Mouse (Mus musculus) C2C12 (cell line): ENCODE data around the gene Icmt. TPM values are rescaled to one million over a fixed set of nuclear protein-coding genes. Genes with fewer than 3 reads are reported as not detected.

Source experiments
- H3K27me3 ChIP-seq: one replicate; pipeline ENCODE4 v1.6.1; 2011; ENCODE audit not compliant: control insufficient read depth, insufficient read depth, insufficient read length
- H3K36me3 ChIP-seq: one replicate; pipeline ENCODE4 v1.6.1; 2011; ENCODE audit not compliant: control insufficient read depth, insufficient read depth
- H3K4me3 ChIP-seq: one replicate; pipeline ENCODE4 v1.5.1; 2011; ENCODE audit warnings: mild to moderate bottlenecking, control low read depth; ENCODE audit not compliant: poor library complexity, insufficient read depth, severe bottlenecking
- H3K79me2 ChIP-seq: one replicate; pipeline ENCODE4 v1.6.1; 2011; ENCODE audit not compliant: control insufficient read depth, insufficient read depth
- H3K79me3 ChIP-seq: one replicate; pipeline ENCODE4 v1.6.1; 2011; ENCODE audit warnings: low read depth, control low read depth
- H3ac ChIP-seq: one replicate; pipeline ENCODE3; 2011; ENCODE audit warnings: low read depth; ENCODE audit not compliant: control insufficient read depth, insufficient read length
- CEBPB ChIP-seq: IDR thresholded peaks from one replicate; pipeline ENCODE4 v1.6.1; 2011; ENCODE audit warnings: low read depth, mild to moderate bottlenecking, control low read depth, moderate library complexity
- CTCF ChIP-seq: IDR thresholded peaks from one replicate; pipeline ENCODE4 v1.5.1; 2011; ENCODE audit not compliant: control insufficient read depth, insufficient read depth, insufficient read length
- FOSL1 ChIP-seq: IDR thresholded peaks from one replicate; pipeline ENCODE4 v1.8.0; 2011; ENCODE audit warnings: mild to moderate bottlenecking, low read length; ENCODE audit not compliant: poor library complexity, insufficient read depth, severe bottlenecking
- MAX ChIP-seq: IDR thresholded peaks from one replicate; pipeline ENCODE4 v1.6.1; 2011; ENCODE audit warnings: mild to moderate bottlenecking, control low read depth
- MYOD1 ChIP-seq: IDR thresholded peaks from one replicate; pipeline ENCODE4 v1.6.1; 2011; ENCODE audit warnings: low read depth; ENCODE audit not compliant: control insufficient read depth, insufficient read length
- MYOG ChIP-seq: IDR thresholded peaks from one replicate; pipeline ENCODE4 v1.6.1; 2011; ENCODE audit not compliant: control insufficient read depth, insufficient read length; ENCODE audit errors: extremely low read depth
- USF1 ChIP-seq: IDR thresholded peaks from one replicate; pipeline ENCODE4 v1.6.1; 2011; ENCODE audit warnings: low read depth, mild to moderate bottlenecking, control low read depth, moderate library complexity
- polyA plus RNA-seq: library from polyadenylated mRNA; unstranded; fragments of >200 nt; fragmentation: generic; extraction: Trizol; gene quantifications from one replicate; pipeline ENCODE4 v1.2.1, GENCODE M21; 2012; ENCODE audit warnings: missing spikeins

Gene Icmt
- polyA plus RNA-seq, 1 experiment = 34.1 TPM

GRCm38 (mm10) chr4:152303172-152303571 lies 6.1 kb downstream of the Icmt start:
- Histone ChIP-seq H3K27me3 (no peaks in the 10 kb centered on the region), H3K4me3 (no peak overlapping the region), H3ac (no peak overlapping the region), H3K79me3 (peaks cover 7% of the 10 kb centered on the region), H3K79me2 (peaks cover 17% of the 10 kb centered on the region), H3K36me3 (peaks cover 50% of the 10 kb centered on the region)
- TF ChIP-seq MAX = no peak
- no peak for TF ChIP-seq FOSL1

GRCm38 (mm10) chr4:152304685-152305084 lies 7.7 kb downstream of the Icmt start:
- Histone ChIP-seq H3K79me2 (peaks cover 1% of the 10 kb centered on the region), H3K4me3 (no peak overlapping the region), H3K27me3 (no peaks in the 10 kb centered on the region), H3K79me3 (no peaks in the 10 kb centered on the region), H3K36me3 (peaks cover 45% of the 10 kb centered on the region), H3ac (no peak overlapping the region)
- no peak for TF ChIP-seq MYOD1

GRCm38 (mm10) chr4:152305991-152306390 lies 9.0 kb downstream of the Icmt start:
- H3K36me3 ChIP-seq = peaks cover 32% of the 10 kb centered on the region
- no peaks in the 10 kb centered on the region for H3K79me2 ChIP-seq
- H3ac ChIP-seq = no peak overlapping the region

GRCm38 (mm10) chr4:152307542-152307941 lies 10.5 kb downstream of the Icmt start:
- no peaks in the 10 kb centered on the region for H3K79me2 ChIP-seq
- no peaks in the 10 kb centered on the region for H3K27me3 ChIP-seq
- H3ac ChIP-seq = no peak overlapping the region
- H3K4me3 ChIP-seq = no peak overlapping the region
- H3K36me3 ChIP-seq = peaks cover 17% of the 10 kb centered on the region
- no peaks in the 10 kb centered on the region for H3K79me3 ChIP-seq
- TF ChIP-seq FOSL1 = no peak
- no peak for TF ChIP-seq USF1
- TF ChIP-seq MAX = no peak
- TF ChIP-seq CEBPB = no peak
- TF ChIP-seq MYOG = no peak
- no peak for TF ChIP-seq CTCF
- no peak for TF ChIP-seq MYOD1

More at GRCm38 (mm10) chr4:152305991-152306390, 9.0 kb downstream of the Icmt start:
- no peaks in the 10 kb centered on the region for H3K27me3 ChIP-seq
- no peak overlapping the region for H3K4me3 ChIP-seq
- no peaks in the 10 kb centered on the region for H3K79me3 ChIP-seq
- no peak for TF ChIP-seq MAX
- TF ChIP-seq CEBPB = no peak
- no peak for TF ChIP-seq USF1
- no peak for TF ChIP-seq CTCF
- TF ChIP-seq MYOG = no peak
- no peak for TF ChIP-seq MYOD1
- TF ChIP-seq FOSL1 = no peak

- H3K79me3 ChIP-seq = no peaks in the 10 kb centered on the region
- H3K27me3 ChIP-seq = peaks cover 23% of the 10 kb centered on the region
- no peak overlapping the region for H3ac ChIP-seq
- no peak overlapping the region for H3K4me3 ChIP-seq
- H3K36me3 ChIP-seq = no peaks in the 10 kb centered on the region
- TF ChIP-seq CEBPB = no peak
- H3K79me2 ChIP-seq = no peaks in the 10 kb centered on the region
Measured at GRCm38 (mm10) chr4:152312186-152312585, 15.2 kb downstream of the Icmt start.

GRCm38 (mm10) chr4:152313211-152313632 lies 16.2 kb downstream of the Icmt start:
- no peaks in the 10 kb centered on the region for H3K79me2 ChIP-seq
- H3K27me3 ChIP-seq = peaks cover 23% of the 10 kb centered on the region
- no peaks in the 10 kb centered on the region for H3K36me3 ChIP-seq
- no peak for TF ChIP-seq CTCF
- no peak for TF ChIP-seq MAX
- no peak for TF ChIP-seq FOSL1
- TF ChIP-seq MYOD1 = no peak
- TF ChIP-seq CEBPB = no peak
- no peak for TF ChIP-seq MYOG
- TF ChIP-seq USF1 = no peak
- H3K79me3 ChIP-seq = no peaks in the 10 kb centered on the region
- H3K4me3 ChIP-seq = no peak overlapping the region
- H3ac ChIP-seq = peak overlapping the region; percentile 22
